Mouse (Mus musculus) adrenal gland, adult 18-20 months (tissue): ENCODE measurements around the gene Scamp1. TPM values are rescaled to one million over a fixed set of nuclear protein-coding genes. Genes with fewer than 3 reads are reported as not detected.
A peak's percentile ranks its signal among the peaks of the same experiment; 100 is the strongest.

Experiments
- DNase-seq, 2 experiments: peaks; one replicate each; pipeline ENCODE4 v3.0.0; 2021 to 2022; ENCODE audit warnings: low spot score in 2 of 2
- total RNA-seq, 2 experiments: library from RNA; stranded (reverse); gene quantifications; 1 replicate in 1 of 2; 2 replicates in 1 of 2; pipeline ENCODE4 v1.2.3; 2021

Scamp1 gene
- total RNA-seq, 2 experiments from 2014 or later, result 49.0 to 83.0 TPM

GRCm38 (mm10) chr13:94239488-94239887 lies 46.2 kb downstream of the Scamp1 start:
- no peak for DNase-seq

- no peak for DNase-seq
These were observed 53.8 kb downstream of the Scamp1 start for GRCm38 (mm10) chr13:94231871-94232270.

- DNase-seq, result no peak
These were observed 60.6 kb downstream of the Scamp1 start for GRCm38 (mm10) chr13:94224717-94225705.

GRCm38 (mm10) chr13:94223609-94224008 lies 62.0 kb downstream of the Scamp1 start:
- no peak for DNase-seq

GRCm38 (mm10) chr13:94212716-94213115 lies 72.9 kb downstream of the Scamp1 start:
- DNase-seq, result no peak

GRCm38 (mm10) chr13:94212179-94212578 lies 73.5 kb downstream of the Scamp1 start:
- no peak for DNase-seq

- no peak for DNase-seq
These were observed 74.2 kb downstream of the Scamp1 start for GRCm38 (mm10) chr13:94211236-94212119.

- no peak for DNase-seq
These were observed 76.8 kb downstream of the Scamp1 start for GRCm38 (mm10) chr13:94208892-94209291.

- DNase-seq, result no peak
These were observed 77.7 kb downstream of the Scamp1 start for GRCm38 (mm10) chr13:94207973-94208372.

- peak in 1 of 2 experiments; percentile 36 for DNase-seq
These were observed 80.4 kb downstream of the Scamp1 start for GRCm38 (mm10) chr13:94205234-94205633.

- DNase-seq, result no peak
These were observed 85.8 kb downstream of the Scamp1 start for GRCm38 (mm10) chr13:94199829-94200228.

GRCm38 (mm10) chr13:94198616-94199015 lies 87.0 kb downstream of the Scamp1 start:
- no peak for DNase-seq

- no peak for DNase-seq
These were observed 92.4 kb downstream of the Scamp1 start for GRCm38 (mm10) chr13:94193227-94193626.

- no peak for DNase-seq
These were observed 95.3 kb downstream of the Scamp1 start for GRCm38 (mm10) chr13:94190386-94190785.

GRCm38 (mm10) chr13:94188200-94189086 lies 97.2 kb downstream of the Scamp1 start:
- DNase-seq, result no peak

- no peak for DNase-seq
These were observed 100.0 kb downstream of the Scamp1 start for GRCm38 (mm10) chr13:94185631-94186030.

- DNase-seq, result no peak
These were observed 100.8 kb downstream of the Scamp1 start for GRCm38 (mm10) chr13:94184726-94185456.

- DNase-seq, result no peak
These were observed 102.2 kb downstream of the Scamp1 start for GRCm38 (mm10) chr13:94183372-94184021.

- no peak for DNase-seq
These were observed 103.6 kb downstream of the Scamp1 start for GRCm38 (mm10) chr13:94182026-94182425.
